Mouse (Mus musculus) thymus, adult 2 months (tissue): Measurements from ENCODE around the gene Mylk3.

Experiments used
- CTCF ChIP-seq: fragments of 200-500 bp; IDR thresholded peaks from 2 replicates; pipeline ENCODE4 v1.5.1; 2012; ENCODE audit warnings: mild to moderate bottlenecking, control low read depth, low read length, moderate library complexity, borderline replicate concordance; ENCODE audit not compliant: control insufficient read depth, poor library complexity, insufficient read depth; ENCODE audit errors: extremely low read depth
- POLR2A ChIP-seq: fragments of 200-500 bp; IDR thresholded peaks from 2 replicates; pipeline ENCODE4 v1.6.1; 2012; ENCODE audit warnings: mild to moderate bottlenecking, low read length, control low read depth, moderate library complexity; ENCODE audit not compliant: control insufficient read depth, poor library complexity, insufficient read depth; ENCODE audit errors: extremely low read depth

DNA sequence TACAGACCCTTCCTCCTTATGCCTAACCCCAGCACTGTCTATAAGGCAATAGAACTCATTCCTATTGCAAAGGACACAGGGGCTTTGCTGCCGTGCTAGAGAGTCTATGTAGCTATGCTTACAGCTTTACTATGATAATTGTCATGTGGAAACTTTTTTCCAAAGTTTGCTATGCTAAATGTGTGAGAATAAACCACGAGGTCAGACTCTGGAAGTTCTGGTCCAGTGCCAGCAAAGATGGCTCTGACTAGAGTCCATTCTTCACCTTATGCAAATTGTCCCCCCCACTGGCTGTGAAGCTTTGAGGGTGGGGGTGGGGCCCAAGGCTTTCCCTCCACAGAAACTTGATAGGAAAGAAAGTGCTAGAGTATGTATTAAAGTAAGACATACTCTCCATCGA, 9.6 kb downstream of the Mylk3 start:
- TF ChIP-seq CTCF (no peak), POLR2A (no peak)
